ENCODE assay signal across 12 mouse cellular contexts in genomic region chrX:52375129-52375528, GRCm38 (mm10).
A peak's percentile ranks its signal among the peaks of the same experiment; 100 is the strongest.
DNase-seq lines count a peak whose midpoint lies in the region; ATAC-seq and TF ChIP-seq lines count a peak whose summit lies in the region.
"Had no signal": no experiment of that assay in that cellular context is flagged by ENCODE, and none has a peak within 500 bp of the region (broad histone marks: within the 10 kb centered on the region; RNA-seq: fewer than 3 reads in every experiment).

No protein-coding gene starts in this region.

- no peak overlapping the region for H3K4me3 ChIP-seq in layer of hippocampus, adult 2 months
- H3K4me3 ChIP-seq in lung, embryonic 16.5 days (ENCODE audit: low read length), result no peak overlapping the region
- H3K4me3 ChIP-seq: embryonic facial prominence, embryonic 12.5 days; hindbrain, embryonic 15.5 days; megakaryocyte, embryonic 14.5 days had no signal

- WGBS in lung, embryonic 16.5 days, result 58% methylated on average over 3 of the region's 3 CpGs

- no peak overlapping the region for H3K27ac ChIP-seq in layer of hippocampus, adult 2 months
- H3K27ac ChIP-seq in lung, embryonic 16.5 days (ENCODE audit: low read length), result peak overlapping the region; percentile 52; the same call in 1 of the 2 replicates
- H3K27ac ChIP-seq: embryonic facial prominence, embryonic 12.5 days; hindbrain, embryonic 15.5 days had no signal

- no peaks in the 10 kb centered on the region for H3K27me3 ChIP-seq in lung, embryonic 16.5 days (ENCODE audit: control insufficient read depth, insufficient read depth, low read depth, low read length)
- H3K27me3 ChIP-seq: embryonic facial prominence, embryonic 12.5 days; hindbrain, embryonic 15.5 days had no signal

- intact Hi-C loops in gastrocnemius, postnatal 36 days (cut with DNase I), result loop anchor here (10.0 kb wide), 1 partner anchor 210 kb away; the partner anchor contains the start of gene Gpc4

- ATAC-seq in lung, embryonic 16.5 days (ENCODE audit: low read depth), result no peak

- no peaks in the 10 kb centered on the region for H3K9me3 ChIP-seq in lung, embryonic 16.5 days (ENCODE audit: control insufficient read depth, low read length)
- H3K9me3 ChIP-seq: embryonic facial prominence, embryonic 12.5 days; hindbrain, embryonic 15.5 days; megakaryocyte, embryonic 14.5 days had no signal

- H3K4me2 ChIP-seq in lung, embryonic 16.5 days (ENCODE audit: low read depth, low read length), result no peak overlapping the region
- H3K4me2 ChIP-seq: embryonic facial prominence, embryonic 12.5 days; hindbrain, embryonic 15.5 days had no signal

- peak; percentile 11 to 12 for DNase-seq in adrenal gland, postnatal 36 days
- no peak for DNase-seq in adrenal gland, adult 8-10 months
- no peak for DNase-seq in layer of hippocampus, adult 2 months (ENCODE audit: low spot score in 2 of 2)
- DNase-seq in layer of hippocampus, adult 8-10 months (ENCODE audit: low spot score in 2 of 2), result no peak
- peak; percentile 43 for DNase-seq in NIH3T3 (ENCODE audit: low read depth)
- no peak for DNase-seq in B cell, adult 2 months
- DNase-seq in gastrocnemius, postnatal 36 days, result no peak
- DNase-seq: gastrocnemius, postnatal 25 days had no signal

- H3K4me1 ChIP-seq in lung, embryonic 16.5 days (replicated peaks; ENCODE audit: control insufficient read depth, insufficient read depth, low read length), result no peaks in the 10 kb centered on the region; the same call in 1 of the 2 replicates
- H3K4me1 ChIP-seq: embryonic facial prominence, embryonic 12.5 days; hindbrain, embryonic 15.5 days; megakaryocyte, embryonic 14.5 days had no signal

- no peaks in the 10 kb centered on the region for H3K36me3 ChIP-seq in lung, embryonic 16.5 days (ENCODE audit: control insufficient read depth, insufficient read depth, low read length)
- H3K36me3 ChIP-seq: embryonic facial prominence, embryonic 12.5 days; hindbrain, embryonic 15.5 days had no signal

- TF ChIP-seq CTCF in layer of hippocampus, adult 2 months (conservative IDR thresholded peaks at IDR 0.05), result peak; percentile 74

- H3K9ac ChIP-seq in lung, embryonic 16.5 days (ENCODE audit: low read length), result no peak overlapping the region
- H3K9ac ChIP-seq: embryonic facial prominence, embryonic 12.5 days; hindbrain, embryonic 15.5 days had no signal

Comparison
In these comparisons a context has a peak if more than half of its experiments do, and no peak if none do; other contexts are left out.
1. DNase-seq: peak in adrenal gland, postnatal 36 days (2 of 2) and NIH3T3 (single experiment); none in adrenal gland, adult 8-10 months (single experiment), layer of hippocampus, adult 2 months (0 of 2), layer of hippocampus, adult 8-10 months (0 of 2), B cell, adult 2 months (0 of 2) and gastrocnemius, postnatal 36 days (0 of 2).